Mouse (Mus musculus) activated CD4-positive, CD25-positive, alpha-beta regulatory T cell, adult 4 months (primary cell): ENCODE results near the gene Cpne2. TPM values are rescaled to one million over a fixed set of nuclear protein-coding genes. Genes with fewer than 3 reads are reported as not detected.

Experiments
- ATAC-seq: one replicate; pipeline ENCODE4 v1.8.0; 2017
- polyA plus RNA-seq, 2 experiments: library from polyadenylated mRNA; unstranded; fragments of 100-300 nt; shearing (Covaris generic); gene quantifications; one replicate each; pipeline ENCODE4 v1.2.1; 2017

The Cpne2 gene
- polyA plus RNA-seq, 2 experiments from 2014 or later, result 0.79 to 1.7 TPM

DNA sequence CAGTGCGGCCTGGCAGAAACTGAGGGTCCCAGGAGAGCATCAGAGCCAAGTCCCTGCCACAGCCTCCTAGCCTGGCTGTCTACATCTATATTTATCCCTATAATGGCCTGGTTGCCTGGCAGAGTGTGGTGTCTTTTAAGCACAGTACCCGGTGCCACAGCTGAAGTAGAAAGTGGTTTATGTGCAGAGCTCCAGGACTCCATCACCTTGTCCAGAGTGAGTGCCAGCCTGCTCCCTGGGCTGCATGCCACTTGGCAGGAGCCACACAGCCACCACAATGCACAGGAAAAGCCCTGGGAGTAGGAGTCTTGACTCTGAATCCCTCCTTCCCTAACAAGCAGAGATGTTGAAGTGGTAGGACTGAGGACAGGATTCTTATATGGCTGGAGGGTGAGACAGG, 4.7 kb downstream of the Cpne2 start:
- no peak for ATAC-seq

DNA sequence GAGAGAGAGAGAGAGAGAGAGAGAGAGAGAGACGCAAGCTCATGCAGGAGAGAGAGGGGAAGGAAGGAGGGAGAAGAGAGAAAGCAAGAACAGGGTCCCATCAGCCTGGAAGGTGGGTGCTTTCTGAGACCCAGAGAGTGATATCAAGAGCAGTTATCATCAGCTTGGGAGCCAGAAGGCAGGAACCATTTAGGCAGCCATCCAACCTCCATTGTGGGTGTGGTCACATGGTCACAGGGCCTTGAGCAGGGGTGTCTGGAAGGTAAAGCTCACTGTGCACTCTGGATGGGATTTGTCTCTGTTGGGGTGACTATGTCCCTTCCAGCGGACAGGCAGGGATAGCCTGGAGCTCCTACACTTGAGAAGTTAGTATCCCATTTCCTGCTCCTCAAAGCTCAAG, 7.2 kb downstream of the Cpne2 start:
- ATAC-seq, result no peak

DNA sequence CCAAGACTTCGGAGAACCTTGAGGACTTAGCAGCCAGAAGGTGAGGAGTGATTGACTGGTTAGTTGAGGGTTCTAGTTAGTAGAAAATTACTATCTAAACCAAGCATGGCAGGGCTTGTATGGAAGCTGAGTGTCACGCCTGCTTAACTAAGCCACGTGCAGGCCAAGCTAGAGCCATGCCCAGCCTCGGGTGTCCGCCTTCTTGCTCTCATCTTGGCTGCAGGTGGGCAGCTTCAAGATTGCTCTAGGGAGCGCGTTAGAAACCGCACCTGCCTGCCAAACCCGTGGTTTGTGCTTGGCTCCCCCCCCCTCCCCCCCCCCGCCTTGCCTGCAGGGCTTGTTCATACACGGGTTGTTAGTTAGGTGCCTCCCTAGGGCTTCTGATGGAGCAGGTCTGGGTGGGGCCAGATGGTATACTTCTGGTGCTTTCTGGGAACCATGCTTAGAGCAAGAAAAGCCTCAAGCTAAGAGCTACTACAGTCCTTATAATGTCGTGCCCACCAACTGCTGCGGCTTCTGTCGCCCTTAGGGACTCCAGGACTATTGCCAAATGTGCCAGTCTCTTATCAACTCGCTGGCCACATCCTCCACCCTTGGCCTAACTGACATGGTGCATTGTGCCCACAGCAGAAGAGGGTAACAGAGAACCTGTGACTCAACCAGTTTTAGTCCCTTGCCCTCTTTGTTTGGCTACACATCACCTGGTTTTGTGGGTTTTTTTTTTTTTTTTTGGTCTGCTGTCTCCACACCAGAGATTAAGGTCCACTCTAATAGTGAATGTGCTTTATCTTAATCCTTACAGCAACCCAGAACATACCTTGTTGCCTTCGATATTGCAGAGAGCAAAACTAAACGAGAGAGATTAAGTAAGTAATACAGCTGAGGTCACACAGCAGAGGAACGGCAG, 8.4 kb downstream of the Cpne2 start:
- no peak for ATAC-seq

DNA sequence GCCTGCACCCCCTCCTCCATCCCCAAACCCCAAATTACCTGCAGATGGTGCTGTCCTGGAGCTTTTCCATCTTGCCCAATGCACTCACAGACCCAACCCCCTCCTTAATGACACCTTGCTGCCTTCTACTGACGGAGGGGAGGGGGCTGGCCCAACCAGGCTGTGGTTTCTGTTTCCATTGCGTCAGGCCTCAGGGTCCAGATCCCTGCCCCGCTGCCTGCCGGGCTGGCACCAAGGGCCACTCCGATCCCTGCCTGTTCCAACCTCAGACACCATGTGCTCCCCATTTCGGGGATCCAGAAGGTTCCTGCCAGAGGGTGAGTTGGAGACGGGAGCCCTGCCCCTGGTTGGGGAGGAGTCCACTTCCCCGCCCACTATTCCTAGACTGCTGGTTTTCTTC, 11.2 kb downstream of the Cpne2 start:
- ATAC-seq, result no peak

DNA sequence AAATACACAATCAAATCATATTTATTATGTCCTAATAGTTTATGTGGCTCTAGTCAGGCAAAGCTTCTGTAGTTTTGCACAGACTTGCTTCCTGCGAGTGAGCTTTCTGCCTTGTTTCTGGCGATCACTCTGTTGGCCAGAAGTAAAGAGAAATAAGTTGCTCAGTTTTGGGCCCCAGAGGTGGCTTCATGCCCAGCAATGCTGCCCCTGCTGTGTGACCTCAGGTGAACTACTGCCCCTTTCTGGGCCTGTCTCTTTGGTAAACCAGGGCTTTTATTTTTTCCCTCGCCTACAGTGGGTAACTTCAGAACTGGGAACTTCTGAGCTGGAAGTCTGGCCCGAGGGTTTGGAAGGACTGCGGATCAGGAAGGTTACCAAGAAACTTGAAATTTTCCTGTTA, 16.3 kb downstream of the Cpne2 start:
- no peak for ATAC-seq

DNA sequence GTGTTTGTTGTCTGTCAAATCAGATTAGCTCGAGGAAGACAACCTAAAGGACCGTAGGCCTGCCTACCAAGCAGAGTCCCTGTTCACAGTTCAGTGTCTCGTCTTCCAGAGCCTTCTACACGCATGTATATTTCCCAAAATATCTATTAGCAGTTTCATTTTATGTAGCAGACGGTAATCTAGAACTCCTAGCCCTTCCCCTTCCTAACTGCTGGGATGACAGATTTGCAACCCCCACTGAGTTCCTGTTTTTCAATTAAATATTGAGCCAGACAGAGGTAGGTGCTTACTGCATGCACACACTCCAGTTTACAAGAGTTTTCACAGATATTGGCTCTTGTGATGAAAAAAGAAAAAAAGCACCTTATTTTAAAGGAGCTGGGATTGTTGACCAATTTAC, 16.7 kb downstream of the Cpne2 start:
- ATAC-seq, result no peak

DNA sequence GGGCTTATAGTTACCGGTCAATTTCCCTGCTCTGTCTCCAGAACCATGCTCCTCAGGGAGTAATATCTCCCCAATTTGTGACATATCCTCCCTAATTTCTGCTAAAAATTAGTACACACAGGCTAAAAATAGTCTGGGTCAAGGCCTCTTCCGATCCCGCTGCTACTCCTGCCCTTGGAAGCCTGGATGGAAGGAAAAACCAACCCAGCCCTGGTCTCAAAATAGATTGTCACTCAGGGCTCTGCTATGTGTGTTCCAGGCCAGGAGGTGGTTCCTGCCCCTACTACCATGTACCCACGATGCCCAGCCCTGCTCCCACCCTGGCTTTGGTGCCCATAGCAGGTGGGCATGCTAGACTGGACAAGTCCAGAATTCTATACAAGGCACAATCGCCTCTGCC, 17.2 kb downstream of the Cpne2 start:
- ATAC-seq, result no peak

DNA sequence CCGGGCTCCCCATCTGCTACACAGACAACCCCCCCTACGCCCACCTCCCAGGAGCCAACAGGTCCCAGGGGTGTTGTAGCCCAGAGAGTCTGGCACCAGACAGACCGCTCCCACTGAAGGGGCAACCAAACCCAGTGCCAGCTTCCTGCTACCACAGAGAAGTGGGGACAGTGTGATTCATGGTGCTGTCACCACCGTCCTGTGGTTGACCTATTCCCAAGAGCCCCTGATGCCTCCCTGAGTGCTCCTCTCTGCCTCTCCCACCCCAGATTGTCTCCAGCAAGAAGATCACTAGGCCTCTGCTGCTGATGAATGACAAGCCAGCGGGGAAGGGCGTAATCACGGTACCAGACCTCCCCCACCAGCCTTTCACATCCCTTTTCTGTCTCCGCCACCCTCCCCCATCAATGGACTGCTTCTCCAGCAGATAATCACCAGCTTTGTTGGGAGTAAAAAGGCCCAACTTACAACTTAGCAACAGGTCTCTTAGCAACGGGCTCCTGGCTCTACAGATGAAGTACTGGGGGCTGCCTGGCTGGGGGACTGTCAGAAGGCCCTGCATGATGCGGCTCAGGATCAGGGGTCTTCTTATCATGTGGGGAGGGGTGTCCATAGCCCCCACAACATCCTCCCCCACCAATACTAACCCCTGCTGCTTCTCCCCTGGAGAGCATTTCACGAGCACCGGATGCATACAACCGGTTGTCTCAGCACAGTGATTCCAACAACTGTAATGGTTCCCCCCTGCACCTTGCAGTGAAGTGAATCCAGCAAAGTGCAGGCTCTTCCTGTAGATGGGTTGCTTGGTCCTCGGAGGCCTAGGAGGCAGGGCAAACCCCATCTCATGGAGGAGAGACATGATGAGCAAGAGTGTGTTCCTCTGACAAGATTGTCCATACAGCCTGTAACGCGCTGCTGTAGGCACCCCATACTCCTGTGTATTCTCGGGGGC, 19.0 kb downstream of the Cpne2 start:
- ATAC-seq, result no peak

DNA sequence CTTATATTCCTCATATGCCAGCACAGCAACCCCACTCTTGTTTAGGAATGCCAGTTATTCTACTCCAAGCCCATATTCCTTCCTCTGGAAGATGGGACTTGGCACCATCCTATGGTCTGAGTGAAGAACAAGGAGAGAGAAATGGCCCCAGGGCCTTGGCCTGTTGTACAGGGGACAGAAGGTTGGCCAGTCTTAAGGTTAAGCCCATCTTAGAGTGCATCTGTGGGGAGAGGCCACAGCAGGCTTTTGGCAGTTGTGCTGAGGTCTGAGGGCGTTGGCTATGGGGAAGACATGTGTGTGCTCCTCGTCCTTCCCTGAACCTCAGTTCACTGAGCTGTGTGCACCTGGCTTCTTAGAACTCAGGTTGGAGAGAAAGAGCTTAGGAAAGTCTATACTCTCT, 19.9 kb downstream of the Cpne2 start:
- ATAC-seq, result no peak

DNA sequence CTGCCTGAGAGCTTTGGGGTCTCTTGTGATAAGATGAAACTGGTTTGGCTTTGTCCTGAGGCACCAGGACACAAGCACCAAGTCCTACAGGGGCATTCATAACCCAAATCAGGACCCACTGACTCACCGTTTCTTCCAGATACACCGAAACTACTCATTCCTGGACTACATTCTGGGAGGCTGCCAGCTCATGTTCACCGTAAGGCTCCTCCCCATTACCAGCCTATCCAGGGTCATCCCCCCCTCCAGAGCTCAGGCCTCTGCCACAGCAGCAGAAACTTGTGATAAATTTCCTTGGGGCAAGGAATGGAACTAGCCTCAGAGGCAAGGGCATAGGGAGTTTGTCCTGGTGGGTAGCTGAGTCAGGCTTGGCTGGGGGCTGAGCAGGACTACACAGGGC, 24.5 kb downstream of the Cpne2 start:
- no peak for ATAC-seq

DNA sequence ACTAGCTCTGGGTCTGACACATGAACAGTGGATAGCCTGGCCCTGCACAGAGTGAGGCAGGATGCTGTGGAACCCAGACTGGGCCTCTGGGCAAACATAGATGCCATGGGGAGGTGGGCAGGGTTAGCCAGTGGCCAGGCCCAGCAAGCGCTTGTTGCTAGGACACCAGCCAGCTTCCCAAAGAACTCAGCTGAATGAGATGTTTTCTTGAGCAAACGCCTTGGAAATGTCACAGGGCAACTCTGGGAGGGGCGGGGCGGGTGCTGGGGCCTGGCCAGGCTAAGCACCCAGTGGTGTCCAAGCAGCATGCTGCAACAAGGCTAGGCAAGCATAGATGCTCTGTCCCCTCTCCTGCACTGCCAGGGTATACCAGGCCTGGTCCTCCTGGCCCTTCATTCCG, 28.5 kb downstream of the Cpne2 start:
- no peak for ATAC-seq

DNA sequence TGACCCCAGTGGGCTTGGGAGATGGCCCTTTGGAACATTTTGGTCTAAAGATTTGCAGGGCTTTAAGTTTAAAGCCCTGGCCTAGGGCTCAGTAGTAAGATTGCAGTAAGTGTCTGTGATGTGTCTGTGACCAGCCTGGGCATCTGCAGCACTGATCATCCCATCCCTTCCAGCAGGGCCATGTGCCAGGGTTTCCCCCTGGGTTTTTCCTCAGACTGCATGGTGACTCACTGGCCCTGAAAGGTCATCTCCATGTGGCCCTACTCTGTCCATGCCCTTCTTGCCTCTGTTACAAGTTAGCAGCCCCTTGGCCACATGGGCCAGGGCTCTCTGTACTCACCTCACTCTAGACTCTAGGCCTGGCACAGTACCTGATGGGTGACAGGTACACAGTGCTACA, 31.6 kb downstream of the Cpne2 start:
- no peak for ATAC-seq

DNA sequence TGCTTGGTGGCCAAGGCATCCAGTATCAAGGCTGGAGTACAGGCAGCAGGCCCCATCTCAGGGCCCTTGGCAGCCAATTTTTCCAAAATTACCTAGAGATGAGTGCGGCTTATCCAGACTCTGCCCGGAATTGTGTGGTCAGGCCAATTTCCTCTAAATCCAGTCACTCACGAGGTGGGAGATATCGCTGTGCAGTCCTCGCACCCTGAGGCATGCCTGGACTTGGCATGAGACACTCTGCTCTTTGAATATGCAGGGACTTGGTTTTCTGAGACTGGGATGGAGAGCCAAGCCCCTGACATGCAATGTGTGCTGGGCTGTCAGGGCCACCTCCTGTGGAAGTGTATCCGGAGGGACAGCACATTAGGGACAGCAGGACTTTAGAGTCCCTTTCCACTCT, 33.2 kb downstream of the Cpne2 start:
- ATAC-seq, result no peak

DNA sequence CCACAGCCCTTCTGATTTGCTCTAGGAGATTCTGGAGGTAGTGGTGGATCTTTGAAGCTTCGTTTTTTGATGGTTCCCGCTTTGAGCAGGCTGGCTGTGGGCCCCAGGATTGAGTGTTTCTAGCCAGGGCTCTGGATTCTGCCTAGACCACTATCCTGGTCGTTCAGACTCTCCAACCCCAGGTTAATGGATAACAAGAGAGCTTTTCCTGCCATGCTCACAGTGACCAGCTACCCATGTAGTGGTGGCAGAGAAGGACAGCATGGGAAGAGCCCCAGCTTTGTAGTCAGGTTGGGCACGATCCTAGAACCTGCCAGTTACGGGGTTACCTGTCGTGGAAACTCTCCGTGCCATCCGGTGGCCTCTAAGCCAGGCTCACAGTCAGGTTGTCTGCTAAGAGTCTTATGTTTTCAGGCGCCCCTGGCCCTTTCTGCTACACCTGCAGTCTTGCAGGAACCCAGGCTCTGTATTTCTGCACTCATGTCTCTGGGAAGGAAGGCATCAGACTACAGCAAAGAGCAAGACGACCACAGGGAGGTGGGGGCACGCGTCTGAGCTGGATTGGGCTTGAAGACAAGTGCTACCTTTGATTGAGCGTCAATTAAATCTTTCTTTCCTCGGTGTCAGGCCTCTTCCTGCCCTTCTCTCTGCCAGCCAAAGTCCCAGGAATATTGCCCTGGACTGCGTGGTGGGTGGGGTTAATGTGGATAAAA, 33.8 kb downstream of the Cpne2 start:
- no peak for ATAC-seq

DNA sequence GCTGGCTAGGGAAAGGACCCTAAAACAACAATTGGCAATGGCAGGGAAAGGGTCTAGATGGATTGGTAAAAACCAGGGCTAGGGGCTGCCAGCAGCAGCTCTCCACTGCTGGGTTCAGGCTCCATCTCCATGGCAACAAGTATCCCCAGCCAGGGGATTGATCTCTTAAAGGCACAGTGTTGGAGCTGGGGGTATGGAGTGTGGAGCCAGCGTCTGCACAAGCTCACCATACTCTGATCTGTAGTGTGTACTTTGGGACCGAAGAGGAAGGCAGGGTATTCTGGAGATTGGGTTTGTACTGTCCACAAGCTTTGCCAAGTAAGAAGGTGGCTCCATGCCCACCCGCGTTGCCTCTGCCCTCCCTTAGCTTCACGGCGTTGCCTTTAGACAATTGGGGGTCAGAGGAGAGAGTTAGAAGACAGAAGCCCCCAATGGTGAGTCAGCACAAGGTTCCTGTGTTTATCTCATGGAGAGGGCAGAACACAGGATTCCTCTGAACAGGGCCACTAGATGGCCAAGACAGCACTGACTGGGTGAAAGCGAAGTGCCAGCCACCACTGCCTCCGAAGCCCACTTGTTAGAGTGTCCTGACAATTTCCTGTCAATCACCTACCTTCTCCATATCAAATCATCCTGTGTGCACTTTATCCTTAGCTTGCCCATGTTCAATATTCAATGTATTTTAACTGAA, 34.5 kb downstream of the Cpne2 start:
- no peak for ATAC-seq

DNA sequence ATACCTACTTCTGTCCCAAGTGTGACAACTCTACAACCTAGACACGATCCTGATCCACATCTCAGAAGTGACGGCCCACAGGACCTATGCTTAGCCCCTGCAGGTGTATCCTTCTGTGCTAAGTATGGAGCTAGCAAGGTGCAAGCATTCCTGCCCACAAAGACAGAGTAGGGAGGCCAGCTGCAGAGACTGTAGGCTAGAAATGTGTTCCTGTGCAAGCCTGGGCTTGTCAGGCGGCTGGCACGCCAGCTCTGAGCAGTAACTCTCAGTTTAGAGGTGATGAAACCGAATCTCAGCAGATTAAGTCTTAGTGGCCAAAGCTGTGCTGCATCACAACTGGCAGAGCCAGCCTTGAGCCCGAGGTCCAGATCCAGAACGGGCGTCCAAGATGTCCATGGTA, 35.3 kb downstream of the Cpne2 start:
- ATAC-seq, result no peak

DNA sequence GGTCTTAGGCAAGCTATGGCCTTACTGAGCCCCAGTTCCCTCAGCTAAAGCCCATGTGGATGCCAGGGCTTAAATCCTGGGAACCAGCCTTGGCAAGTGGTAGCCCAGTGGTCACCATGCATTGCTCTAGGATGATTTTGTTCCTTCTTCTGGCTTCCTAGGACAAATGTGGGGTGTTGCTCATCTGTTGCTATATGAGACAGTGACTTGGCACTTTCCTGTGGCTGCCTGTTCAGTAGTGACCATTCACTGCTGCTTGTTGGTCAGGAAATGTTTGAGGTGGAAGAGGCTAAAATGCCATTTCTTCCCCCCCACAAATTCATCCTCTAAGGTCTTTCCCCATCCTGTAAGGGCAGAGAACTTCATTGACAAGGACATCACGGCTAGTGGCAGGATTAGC, 36.6 kb downstream of the Cpne2 start:
- ATAC-seq, result no peak

DNA sequence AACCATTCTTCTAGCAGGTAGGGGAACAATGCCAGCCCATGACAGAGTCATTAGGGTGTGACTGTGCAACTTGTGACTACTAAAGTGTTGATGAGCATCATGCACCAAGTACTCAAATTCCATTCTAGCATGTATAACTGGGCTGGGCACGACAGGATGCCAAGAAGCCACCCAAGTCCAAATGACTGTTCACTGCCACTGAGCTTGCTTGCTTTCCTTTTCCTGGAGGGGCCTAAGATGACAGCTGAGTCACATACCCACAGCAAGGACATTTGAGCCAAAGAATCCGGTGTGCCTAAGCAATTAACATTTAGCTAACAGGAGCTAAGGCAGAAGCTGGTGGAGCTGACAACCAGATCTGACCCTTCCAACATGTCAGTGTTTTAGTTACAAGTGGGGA, 39.1 kb downstream of the Cpne2 start:
- ATAC-seq, result no peak

DNA sequence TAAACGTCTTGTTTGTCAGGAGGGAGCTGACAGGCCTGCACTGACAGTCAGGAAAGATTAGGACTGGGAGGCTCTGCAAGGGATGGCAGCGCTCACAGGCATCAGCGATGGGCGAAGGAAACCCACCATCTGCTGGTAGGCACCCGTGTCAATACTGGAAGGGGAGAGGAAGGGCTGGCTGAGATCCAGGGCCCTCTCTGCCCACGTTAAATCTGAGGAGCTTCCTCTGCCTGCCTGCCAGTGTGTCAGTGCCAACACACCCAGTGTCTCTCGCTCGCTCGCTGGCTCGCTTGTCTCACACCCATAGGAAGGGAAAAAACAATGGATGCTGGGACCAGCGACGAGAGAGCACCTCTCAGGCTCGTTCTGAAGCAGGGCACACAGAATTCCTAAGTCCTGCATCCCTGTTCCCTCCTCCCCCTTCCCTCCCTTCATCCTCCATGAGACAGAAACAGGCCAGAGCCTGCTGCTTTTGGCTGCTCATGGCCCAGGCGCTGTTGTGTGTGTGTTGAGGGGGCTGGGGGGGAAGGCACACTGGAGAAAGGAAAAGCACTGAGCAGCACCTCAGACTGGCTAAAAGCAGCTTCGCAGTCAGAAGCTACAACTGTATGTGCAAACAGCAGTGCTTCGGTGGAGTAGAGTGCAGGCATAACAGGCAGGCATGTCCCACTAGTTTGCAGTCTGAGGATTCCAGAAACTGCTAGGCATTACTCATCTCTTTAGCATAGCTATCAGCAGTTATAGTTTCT, 41.5 kb downstream of the Cpne2 start:
- no peak for ATAC-seq

DNA sequence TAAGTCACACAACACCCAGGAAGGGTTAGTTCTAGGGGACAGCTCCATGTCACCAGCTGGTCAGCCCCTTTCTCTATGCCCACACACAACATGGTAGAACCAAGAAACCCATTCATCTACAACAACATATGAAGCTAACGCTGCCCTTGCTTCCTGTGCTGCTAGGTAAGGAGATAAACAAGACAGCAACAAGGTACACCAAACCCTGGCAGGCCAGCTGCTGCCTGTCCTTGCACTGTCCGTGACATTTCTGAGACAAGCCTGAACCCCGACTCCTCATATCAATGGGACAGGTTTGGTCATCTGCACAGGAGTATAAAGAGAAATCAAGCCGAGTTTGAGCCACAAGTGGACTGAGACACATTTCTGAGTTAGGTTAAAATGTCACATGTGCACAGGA, 42.4 kb downstream of the Cpne2 start:
- no peak for ATAC-seq

DNA sequence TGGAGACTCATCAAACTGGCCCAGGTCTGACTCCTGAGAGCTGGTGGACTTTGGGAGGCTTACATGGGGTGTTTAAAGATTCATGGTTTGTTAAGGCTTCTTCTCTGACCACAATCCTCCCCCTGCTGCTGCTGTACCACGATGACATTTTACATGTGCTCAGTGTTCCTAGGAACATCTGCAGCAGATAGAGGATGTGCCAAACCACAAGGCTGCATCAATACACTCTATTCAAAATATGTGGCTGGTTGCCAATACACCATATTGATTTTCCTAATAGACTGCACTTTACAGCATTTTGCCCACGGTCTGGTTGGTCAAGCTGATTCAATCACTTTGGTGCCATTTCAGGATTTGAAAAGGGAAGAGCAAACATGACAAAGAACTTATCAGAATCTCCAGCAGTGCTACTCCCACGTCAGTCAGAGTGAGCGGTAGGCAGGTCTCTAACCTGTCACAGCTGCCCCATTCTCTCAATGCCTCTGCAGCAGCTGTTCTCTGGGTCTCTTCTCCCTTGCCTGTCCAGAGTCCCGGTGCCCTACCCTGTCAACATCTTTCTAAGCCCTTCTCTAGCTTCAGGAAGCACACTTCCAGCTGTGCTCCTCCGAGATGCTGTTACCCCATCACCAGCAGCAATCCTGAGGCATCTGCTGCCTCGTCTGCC, 49.2 kb downstream of the Cpne2 start:
- no peak for ATAC-seq
